Mouse (Mus musculus) 416B (cell line): Measurements from ENCODE around the gene Zdhhc13.
A peak's percentile ranks its signal among the peaks of the same experiment; 100 is the strongest.

Source experiments
- DNase-seq: peaks from one replicate; pipeline ENCODE4 v3.0.0; 2011; ENCODE audit warnings: low read depth

Zdhhc13 gene

DNA sequence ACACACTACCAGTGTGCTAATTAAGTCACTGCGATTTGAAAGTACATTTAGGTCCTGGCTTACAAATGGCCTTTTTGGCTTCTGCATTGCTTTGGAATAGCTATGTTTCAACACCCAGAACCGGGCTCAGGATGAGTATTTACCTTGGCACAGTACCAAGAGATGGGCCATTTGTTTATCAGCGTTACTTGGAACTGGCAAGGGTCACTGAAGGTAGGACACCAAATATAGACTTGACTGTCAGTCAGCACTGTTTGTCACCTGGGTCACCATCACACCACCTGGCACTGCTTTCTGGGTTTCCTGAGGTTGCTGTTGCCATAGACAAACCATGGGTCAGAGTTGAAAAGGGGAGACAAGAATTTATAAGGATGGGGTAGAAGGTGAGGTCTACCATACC, 53.5 kb downstream of the Zdhhc13 start:
- DNase-seq, result no peak

DNA sequence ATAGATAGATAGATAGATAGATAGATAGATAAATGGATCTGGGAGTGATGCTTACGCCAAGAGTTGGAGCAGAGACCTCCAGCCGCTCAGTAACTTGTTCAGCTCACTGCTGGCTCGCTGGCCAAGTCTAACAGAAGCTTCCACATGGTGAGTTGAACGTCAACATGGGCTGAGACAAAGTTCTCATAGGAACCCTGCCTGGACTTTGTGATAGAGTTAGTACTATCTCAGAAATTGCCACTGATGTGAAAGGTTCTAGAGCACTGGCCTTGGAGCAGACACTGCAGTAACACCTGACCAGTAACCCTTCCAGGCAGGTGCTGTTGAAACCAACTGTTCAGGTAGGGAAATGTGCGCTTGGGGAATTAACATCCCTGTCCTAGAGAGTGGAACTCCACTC, 54.7 kb downstream of the Zdhhc13 start:
- no peak for DNase-seq

DNA sequence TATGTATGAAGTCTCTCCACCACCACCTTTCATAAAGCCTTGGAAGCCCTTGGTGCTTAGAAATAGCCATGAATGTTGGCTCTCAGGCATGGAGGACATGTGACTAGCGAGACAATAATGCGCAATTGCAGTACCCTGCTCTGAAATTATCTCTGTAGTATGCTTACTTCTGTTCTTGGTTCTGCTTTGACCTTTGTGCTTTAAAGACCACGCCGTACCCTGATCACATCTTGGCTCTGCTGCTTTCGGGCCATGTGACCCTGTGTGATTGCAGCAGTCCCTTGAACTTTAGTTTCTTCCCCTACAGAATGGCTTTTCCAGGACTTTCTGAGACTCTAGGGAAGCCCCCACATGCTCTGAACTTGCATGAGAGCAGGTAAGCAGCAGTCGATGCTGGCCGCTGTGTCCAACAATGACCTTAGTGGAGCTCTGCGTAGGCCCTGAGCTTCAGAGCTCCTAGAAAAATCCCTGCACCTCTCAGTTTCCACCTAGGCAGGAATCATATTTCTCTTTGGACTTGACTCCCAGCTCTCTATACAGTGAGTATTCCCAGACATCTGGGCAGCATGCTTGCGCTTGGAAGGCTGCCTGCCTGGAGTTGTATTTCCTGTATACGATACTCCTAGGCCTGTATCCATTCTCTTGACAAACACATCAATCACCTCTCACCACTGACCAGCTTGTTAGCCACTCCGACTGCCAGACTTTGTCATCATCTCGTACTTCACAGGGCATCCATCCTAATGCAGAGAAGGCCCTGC, 56.6 kb downstream of the Zdhhc13 start:
- DNase-seq, result no peak

DNA sequence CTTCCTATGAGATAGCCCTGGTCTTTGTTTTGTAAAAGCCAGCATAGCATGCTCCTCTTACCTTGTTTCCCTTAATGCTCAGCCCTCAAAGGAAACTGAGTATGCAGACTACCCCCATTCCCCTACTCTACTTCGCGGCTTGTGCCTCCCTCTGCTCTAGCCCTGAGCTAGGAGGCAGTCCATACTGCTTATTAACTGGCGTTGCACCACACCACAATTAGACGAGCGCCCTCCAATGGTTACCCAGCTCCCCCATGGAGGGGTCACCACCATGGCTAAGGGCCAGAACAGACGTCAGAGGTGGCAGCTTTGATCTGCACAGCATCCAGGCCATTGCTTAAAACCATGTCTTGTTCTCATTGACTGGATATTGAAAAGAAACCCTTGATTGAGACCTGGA, 58.0 kb downstream of the Zdhhc13 start:
- DNase-seq, result no peak

DNA sequence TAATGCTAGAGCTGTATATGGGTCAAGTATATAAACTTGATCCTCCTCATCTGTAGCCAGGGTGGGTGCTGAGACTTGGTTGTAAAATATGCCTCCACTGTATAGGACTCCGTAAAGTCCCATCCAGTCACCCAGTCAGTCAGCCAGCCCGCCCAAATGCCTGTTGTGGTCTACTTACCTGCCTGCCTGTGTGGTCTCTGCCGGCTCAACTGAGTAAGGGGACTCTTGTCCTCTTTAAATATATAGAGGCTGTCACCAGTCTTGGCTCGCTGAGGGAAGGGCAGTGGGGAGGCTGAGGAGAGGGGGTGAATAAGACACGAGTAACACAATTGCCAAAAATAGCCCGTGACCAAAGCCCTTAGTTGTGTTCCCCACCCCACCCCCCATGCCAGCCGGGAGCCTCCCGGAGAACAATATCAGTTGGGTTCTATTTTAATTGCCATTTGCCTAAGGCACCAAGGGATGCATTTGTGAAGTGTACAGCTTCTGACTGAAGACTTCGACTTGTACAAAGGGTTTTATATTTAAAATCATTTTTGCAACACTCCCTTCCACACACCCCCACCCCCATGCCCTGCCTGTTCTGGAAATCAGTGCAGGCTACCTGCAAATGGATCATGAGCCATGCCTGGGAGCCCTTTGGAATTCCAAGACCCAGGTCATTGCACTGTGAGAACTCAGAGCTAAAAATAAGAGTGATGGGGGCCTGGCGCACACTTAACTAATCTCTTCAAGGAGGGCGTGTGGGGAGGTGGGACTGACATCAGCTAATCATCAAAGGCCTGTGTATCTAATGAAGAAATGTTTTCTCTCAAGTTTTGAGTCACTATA, 59.2 kb downstream of the Zdhhc13 start, which contains the start of gene Csrp3:
Csrp3 (minus strand) TSS at position 214 of the 831 bp plus-strand sequence.
- no peak for DNase-seq

DNA sequence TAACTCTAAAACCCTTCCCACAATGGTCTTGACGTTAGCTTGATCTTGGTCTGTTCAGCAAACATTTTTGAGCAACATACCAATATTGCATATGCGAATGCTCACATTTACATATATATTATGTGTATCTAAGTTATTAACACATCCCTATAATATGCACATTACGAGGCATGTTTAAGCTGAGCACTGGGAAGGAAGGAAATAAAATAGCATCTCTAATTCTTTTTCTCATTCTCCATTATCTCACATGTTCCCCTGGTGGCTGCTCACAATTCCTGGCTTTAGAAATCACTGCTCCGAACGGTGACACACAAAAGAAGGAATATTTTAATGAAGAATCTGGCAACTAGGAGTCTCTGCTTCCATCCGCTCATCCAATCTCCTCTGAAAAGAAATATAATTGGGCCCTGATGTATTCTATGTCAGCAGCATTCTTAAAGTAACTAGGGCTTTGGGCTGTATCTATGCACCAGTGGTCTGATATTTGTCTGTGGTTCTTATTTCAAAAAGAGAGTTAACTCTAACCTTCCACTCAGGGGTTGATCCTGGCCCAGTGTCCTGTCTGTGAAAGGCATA, 62.8 kb downstream of the Zdhhc13 start:
- no peak for DNase-seq

DNA sequence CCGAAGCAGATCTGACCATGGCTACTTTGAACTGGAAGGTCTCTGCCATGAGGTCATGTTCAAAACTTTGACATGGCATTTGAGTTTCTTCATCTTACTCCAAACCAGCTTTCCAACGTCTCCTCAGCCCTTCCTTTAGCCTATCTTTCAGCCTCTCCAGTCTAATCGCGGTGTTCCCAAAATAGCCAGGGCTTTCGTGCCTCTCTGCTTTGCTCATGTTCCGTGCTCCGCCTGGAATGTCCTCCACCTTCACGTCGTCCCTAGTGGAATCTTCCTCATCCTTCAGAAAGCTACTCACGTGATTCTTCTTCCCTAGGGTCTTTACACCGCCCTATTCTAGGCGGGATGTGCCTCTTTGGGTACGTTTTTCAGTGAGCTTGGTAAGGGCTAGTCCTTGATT, 64.7 kb downstream of the Zdhhc13 start:
- DNase-seq, result no peak

DNA sequence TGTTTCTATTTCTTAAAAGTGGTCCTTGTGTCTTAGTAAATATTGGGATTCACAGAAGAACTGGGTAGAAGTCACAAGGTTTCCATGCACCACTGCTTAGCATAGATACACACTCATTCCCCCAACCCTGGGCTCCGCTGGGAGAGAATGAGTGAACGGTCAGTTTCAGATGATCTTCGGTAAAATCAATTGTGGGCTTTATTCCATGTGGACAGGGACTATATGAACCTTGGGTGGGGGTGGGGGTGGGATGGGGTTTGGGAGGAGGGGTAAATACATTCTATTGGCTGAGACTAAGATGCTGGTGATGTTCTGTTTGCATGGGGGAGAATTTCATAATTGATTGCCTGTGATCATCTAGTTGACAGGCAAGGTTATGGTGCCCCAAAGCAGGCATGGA, 66.7 kb downstream of the Zdhhc13 start:
- DNase-seq, result no peak

DNA sequence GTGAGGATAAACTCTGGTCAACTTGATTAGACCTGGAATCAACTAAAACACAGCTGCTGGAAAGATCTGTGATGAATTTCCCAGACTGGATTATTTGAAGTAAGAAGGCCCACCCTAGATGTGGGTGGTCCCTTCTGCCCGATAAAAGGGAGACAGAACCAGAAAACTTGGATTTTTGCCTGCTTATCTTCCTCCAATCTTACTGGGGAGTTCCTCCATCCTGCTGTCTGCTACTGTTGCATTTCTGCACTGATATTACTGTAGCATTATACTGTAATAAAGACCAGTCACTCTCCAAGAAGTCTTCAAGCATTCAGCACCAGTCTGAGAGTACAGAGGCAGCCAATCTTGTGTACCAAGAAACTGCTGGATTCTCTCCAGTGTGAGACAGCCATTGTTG, 69.5 kb downstream of the Zdhhc13 start:
- no peak for DNase-seq

DNA sequence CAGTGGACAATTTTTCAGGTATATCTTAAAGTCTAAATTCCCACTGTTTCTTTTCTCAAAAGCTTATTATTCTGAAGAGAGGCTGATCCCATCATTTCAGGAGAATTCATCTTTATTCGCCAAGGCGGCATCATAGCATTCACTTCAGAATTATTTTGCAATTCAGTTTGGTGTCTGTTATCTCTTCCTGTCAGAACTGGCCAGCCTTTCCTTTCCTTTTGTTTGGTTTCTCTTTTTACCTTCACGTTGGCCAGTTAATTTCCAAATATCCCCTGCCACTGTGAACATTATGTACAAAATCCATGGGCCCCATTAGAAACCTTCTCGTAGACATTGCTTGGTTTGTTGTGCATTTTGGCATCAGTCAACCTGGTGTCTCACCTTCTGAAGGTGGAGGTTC, 70.6 kb downstream of the Zdhhc13 start:
- peak; percentile 91 for DNase-seq

DNA sequence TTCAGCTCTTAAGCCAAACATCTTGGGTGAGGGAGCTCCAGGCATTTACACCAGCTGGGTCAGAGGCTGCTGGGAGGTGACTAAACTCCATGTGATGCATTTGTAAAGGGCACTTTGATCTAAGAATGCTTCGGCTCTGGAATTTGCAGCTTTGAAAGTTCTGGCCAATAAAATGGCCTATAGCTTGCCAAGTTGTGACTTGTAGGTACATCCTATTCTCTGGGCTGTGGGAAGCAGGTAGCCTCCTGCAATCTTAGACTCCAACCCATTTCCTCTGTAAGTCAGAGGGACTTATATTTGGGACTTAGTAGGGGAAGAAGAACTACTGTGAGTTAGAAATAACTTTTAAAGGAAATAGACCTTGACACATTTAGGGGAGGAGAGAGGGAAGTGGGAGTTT, 72.1 kb downstream of the Zdhhc13 start:
- DNase-seq, result peak; percentile 38

DNA sequence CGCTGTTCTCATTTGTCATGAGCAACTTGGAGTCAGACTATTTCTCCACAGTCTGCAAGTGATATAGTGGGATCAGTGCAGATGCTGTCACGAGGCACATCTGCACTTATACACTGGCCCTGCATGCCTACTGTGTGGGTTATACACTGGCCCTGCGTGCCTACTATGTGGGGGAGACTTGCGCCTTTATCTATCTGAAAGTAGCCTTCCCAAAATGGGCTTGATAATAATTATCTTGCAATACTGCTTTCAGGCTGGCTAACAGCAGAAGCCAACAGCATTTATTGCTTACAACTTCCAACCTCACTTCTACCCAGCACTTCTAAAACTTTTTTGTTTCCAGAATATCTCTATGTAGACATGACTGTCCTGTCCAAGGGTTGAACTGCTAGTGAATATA, 73.0 kb downstream of the Zdhhc13 start:
- DNase-seq, result no peak

DNA sequence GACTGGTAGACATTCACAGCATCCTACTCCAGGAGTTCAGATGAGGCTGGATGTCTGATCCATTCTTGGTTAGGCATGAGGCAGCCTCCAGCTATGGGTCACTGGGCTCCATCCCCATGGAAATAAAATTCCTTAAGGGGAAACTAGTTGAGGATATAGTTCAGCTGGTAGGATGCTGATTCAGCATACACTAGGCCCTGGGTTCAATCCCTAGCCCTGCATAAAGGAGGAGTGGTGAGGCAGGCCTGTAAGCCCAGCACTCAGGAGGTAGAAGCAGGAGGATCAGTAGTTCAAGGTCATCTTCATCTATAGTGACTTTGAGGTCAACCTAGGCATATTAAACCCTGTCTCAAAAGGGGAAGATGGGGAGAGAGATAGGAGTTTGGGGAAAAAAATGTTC, 75.4 kb downstream of the Zdhhc13 start:
- DNase-seq, result peak; percentile 42

DNA sequence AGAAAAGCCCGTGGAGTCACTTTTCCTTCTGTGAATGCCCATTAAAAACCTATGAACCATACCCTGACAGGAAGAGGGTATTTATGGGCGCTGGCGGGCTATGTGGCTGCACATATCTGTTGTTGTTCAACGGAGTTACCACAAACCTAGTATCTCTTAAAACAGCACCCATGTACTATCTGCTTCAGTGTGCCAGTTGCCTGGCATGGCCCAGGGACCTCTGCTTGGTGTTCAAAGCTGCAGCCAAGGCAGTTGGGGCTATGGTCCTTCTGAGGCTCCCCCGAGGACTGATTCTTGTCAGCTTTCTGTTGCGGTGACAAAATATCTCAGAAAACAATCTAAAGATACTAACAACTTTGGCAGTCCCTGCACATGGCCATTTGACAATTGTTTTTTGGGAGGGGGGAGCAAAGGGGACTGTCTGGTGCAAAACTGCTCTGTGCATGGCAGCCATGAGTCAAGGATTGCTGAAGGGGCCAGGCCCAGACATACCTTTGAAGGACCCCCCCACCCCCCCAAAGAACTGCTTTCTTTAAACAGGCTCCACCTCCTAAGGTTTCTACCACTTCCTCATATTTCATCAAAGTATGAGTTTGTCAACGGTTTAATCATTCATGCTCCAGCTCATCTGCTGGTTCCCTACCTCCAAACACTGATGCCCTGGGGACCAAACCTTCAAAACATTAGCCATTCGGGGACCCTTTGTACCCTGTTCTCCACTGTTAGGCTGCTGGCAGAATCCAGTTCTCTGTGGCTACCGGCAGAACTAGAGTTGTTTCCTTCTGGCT, 76.1 kb downstream of the Zdhhc13 start:
- peak; percentile 59 for DNase-seq

DNA sequence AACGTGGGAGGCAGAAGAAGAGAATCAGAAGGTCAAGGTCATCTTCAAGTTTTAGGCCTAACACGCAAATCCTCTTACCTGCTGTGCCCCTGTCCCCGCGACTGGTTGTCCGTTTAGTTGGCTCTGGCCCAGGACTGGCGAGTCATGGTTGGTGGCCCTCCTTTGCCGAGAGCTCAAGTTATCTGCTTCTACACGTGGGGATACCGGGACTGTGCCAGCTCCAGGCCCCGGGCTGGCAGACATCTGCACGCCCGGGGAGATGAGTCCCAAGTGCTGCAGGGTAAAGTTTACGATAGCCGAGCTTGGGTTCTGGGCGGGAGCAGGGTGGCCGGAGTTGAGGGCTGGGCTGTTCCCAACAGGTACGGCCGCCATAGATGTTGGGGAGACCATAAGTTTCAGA, 78.8 kb downstream of the Zdhhc13 start:
- no peak for DNase-seq

DNA sequence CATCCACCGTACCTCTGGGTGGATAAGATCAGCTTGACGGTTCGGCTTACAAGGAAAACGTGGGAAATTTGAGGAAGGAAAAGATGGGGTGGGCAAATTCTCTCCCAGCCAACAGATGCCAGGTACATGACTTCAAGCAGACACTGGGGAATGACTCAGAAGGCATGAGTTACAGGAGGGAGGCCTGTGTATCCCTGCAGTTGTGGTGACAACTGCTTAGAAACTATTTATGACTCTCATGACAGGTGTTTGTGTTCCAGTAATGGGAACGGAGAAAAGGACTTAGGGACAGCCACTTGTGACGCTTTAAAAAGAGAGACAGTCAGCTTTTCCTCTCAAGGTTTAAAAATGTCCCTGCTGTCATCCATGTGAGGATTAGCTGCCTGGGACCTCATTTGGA, 81.3 kb downstream of the Zdhhc13 start:
- DNase-seq, result no peak

DNA sequence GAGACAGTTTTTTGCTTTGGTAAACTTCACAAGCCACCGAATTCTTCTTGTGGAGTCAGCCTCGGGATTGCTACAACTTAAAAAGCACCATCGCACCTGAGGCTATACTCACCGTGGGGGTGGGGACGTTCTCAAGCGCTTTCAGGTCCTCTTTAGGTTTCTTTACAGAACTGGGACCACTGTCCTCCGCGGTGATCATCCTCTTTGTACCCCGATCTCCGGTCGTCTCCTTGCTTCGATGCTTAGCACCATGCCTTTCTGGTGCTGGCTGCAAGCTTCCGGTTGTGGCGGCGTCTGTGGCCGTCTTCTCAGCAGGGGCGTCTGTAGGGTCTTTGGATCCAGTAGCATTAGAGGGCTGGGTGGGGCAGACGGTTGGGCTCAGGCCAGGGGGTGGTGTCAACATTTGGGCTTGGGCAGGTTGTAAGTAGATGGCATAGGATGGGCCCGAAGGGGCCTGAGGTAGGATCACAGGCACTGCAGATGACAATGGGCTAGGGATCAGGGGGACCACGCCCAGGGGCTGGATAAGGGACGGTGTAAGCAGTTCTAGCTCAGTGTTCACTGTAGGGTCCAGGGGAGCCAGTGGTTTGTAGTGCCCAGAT, 81.9 kb downstream of the Zdhhc13 start:
- no peak for DNase-seq

DNA sequence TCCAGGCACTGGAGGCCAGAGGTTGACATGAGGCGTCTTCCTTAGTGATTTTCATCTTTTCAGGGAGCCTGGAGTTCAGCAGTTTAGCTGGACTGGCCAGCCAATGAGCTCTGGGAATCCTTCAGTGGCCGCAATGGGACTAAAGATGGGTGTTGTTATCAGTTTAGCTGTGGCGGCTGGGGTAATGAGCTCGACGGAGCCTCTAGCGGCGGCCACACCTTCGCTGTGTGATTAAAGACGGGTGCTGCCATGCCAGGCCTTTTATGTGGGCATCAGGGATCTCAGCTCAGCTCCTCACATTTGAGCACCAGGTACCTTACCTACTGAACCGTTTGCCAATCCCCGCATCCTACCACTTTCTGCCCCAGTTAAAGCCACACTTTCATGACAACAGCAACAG, 82.5 kb downstream of the Zdhhc13 start:
- DNase-seq, result no peak

DNA sequence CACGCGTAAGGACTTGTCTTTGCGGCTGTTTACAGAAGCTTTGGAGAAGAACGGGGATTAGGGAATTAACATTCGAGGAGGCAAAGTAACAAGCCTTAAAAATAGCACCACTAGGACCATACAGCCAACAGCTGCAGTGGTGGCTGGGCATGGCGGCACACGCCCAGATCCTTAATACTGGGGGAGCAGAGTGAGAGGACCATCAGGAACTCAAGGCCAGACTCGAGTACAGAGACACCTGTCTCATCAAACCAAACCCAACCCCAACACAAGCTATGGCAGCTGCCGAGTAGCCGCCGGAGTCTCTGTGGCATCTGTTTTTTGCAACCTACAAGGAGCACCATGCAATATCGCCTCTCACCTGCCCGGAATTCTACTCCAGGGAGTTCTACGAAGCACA, 86.3 kb downstream of the Zdhhc13 start:
- DNase-seq, result no peak

DNA sequence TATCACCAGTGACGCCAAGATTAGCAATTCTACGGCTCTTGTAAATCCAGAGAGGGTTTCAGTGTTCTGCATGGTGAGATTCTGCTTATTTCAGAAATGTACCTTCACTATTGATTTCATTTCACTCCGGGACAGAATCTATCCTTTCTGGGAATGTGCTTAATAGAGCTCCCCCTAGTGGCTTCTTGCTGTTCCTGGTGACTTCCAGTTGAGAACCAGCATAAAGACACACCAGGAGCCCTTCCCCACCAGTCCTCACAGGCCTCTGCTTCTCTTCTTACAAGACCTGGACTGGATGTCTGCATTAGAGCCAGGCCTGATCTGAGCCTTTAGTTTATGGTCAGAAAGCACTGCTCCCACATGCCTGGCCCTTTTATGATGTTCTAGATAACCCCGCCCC, 87.7 kb downstream of the Zdhhc13 start:
- peak; percentile 78 for DNase-seq
